Mouse (Mus musculus): ENCODE data around the gene Cd83. TPM values are rescaled to one million over a fixed set of nuclear protein-coding genes. Genes with fewer than 3 reads are reported as not detected.

Cd83 gene
- polyA plus RNA-seq (2012; rRNA removed): 12.1 and 14.2 TPM in 2 replicates
- 22.6 and 31.7 TPM in 2 replicates for polyA plus RNA-seq (2014; fragmentation: Nextera tagmentation; extraction: Ambion mirVana)

GRCm38 (mm10) chr13:43784725-43785711, at the start of gene Cd83:
Gene Cd83, plus strand, starts transcription at chr13:43784775.
- H3K36me3 ChIP-seq (ENCODE audit: control insufficient read depth, insufficient read depth, low read length): no peaks in the 10 kb centered on the region
- H3K27me3 ChIP-seq (ENCODE audit: control insufficient read depth, insufficient read depth, low read length): peaks cover 4% of the 10 kb centered on the region; the same call in 1 of the 2 replicates
- H3K4me3 ChIP-seq (replicated peaks; ENCODE audit: low read length): peak within 1 kb of the TSS; percentile 58
- TF ChIP-seq POLR2A (IDR thresholded peaks at IDR 0.05; ENCODE audit: borderline replicate concordance, extremely low read depth, insufficient read depth, insufficient read length): no peak
- 4% methylated on average over 60 of the region's 73 CpGs for WGBS
- H3K4me1 ChIP-seq (ENCODE audit: control insufficient read depth, insufficient read depth, low read length): peaks cover 29% of the 10 kb centered on the region
- DNase-seq (ENCODE audit: low spot score): no peak
- peak within 1 kb of the TSS; percentile 43; the same call in 1 of the 2 replicates for H3K27ac ChIP-seq (replicated peaks; ENCODE audit: low read depth, low read length)
- H3K9me3 ChIP-seq (ENCODE audit: control insufficient read depth, low read length): no peaks in the 10 kb centered on the region
- peak within 1 kb of the TSS; percentile 96 for H3K4me2 ChIP-seq (replicated peaks; ENCODE audit: low read depth, low read length, severe bottlenecking)
- peak within 1 kb of the TSS; percentile 75 for H3K9ac ChIP-seq (ENCODE audit: low read depth, low read length, severe bottlenecking)
- ATAC-seq (ENCODE audit: low FRiP score, low read depth): peak; percentile 54

- peak; percentile 93 for DNase-seq (ENCODE audit: low spot score)
- H3K9me3 ChIP-seq (ENCODE audit: control insufficient read depth, low read length): no peaks in the 10 kb centered on the region
- no peak overlapping the region for H3K4me2 ChIP-seq (replicated peaks; ENCODE audit: low read depth, low read length, severe bottlenecking)
- ATAC-seq (ENCODE audit: low FRiP score, low read depth): peak; percentile 86
- 25% methylated on average over 15 of the region's 15 CpGs for WGBS
- H3K27ac ChIP-seq (replicated peaks; ENCODE audit: low read depth, low read length): no peak overlapping the region
- no peaks in the 10 kb centered on the region for H3K36me3 ChIP-seq (ENCODE audit: control insufficient read depth, insufficient read depth, low read length)
- no peaks in the 10 kb centered on the region for H3K27me3 ChIP-seq (ENCODE audit: control insufficient read depth, insufficient read depth, low read length)
- no peak overlapping the region for H3K4me3 ChIP-seq (replicated peaks; ENCODE audit: low read length)
- no peak overlapping the region for H3K9ac ChIP-seq (ENCODE audit: low read depth, low read length, severe bottlenecking)
- no peak for TF ChIP-seq POLR2A (IDR thresholded peaks at IDR 0.05; ENCODE audit: borderline replicate concordance, extremely low read depth, insufficient read depth, insufficient read length)
- H3K4me1 ChIP-seq (ENCODE audit: control insufficient read depth, insufficient read depth, low read length): 0 out of 2 replicates have a peak, but pooled peaks cover 7% of the 10 kb centered on the region
Measured at GRCm38 (mm10) chr13:43739598-43740275, 44.8 kb upstream of the Cd83 start.

GRCm38 (mm10) chr13:43740276-43740608, 44.3 kb upstream of the Cd83 start:
- H3K36me3 ChIP-seq (ENCODE audit: control insufficient read depth, insufficient read depth, low read length): no peaks in the 10 kb centered on the region
- no peaks in the 10 kb centered on the region for H3K27me3 ChIP-seq (ENCODE audit: control insufficient read depth, insufficient read depth, low read length)
- no peaks in the 10 kb centered on the region for H3K9me3 ChIP-seq (ENCODE audit: control insufficient read depth, low read length)
- DNase-seq (ENCODE audit: low spot score) (no peak), ATAC-seq (ENCODE audit: low FRiP score, low read depth) (no peak)
- 77% methylated on average over 7 of the region's 7 CpGs for WGBS
- H3K4me3 ChIP-seq (replicated peaks; ENCODE audit: low read length): no peak overlapping the region
- H3K4me1 ChIP-seq (ENCODE audit: control insufficient read depth, insufficient read depth, low read length): 0 out of 2 replicates have a peak, but pooled peaks cover 7% of the 10 kb centered on the region
- H3K27ac ChIP-seq (replicated peaks; ENCODE audit: low read depth, low read length): no peak overlapping the region
- H3K9ac ChIP-seq (ENCODE audit: low read depth, low read length, severe bottlenecking): no peak overlapping the region
- TF ChIP-seq POLR2A (IDR thresholded peaks at IDR 0.05; ENCODE audit: borderline replicate concordance, extremely low read depth, insufficient read depth, insufficient read length): no peak
- no peak overlapping the region for H3K4me2 ChIP-seq (replicated peaks; ENCODE audit: low read depth, low read length, severe bottlenecking)

GRCm38 (mm10) chr13:43742677-43743076, 41.9 kb upstream of the Cd83 start:
- H3K4me2 ChIP-seq (replicated peaks; ENCODE audit: low read depth, low read length, severe bottlenecking): no peak overlapping the region
- DNase-seq (ENCODE audit: low spot score) (no peak), ATAC-seq (ENCODE audit: low FRiP score, low read depth) (no peak)
- H3K4me1 ChIP-seq (ENCODE audit: control insufficient read depth, insufficient read depth, low read length): 0 out of 2 replicates have a peak, but pooled peaks cover 7% of the 10 kb centered on the region
- H3K9ac ChIP-seq (ENCODE audit: low read depth, low read length, severe bottlenecking): no peak overlapping the region
- H3K27ac ChIP-seq (replicated peaks; ENCODE audit: low read depth, low read length): no peak overlapping the region
- H3K36me3 ChIP-seq (ENCODE audit: control insufficient read depth, insufficient read depth, low read length): no peaks in the 10 kb centered on the region
- no peaks in the 10 kb centered on the region for H3K27me3 ChIP-seq (ENCODE audit: control insufficient read depth, insufficient read depth, low read length)
- TF ChIP-seq POLR2A (IDR thresholded peaks at IDR 0.05; ENCODE audit: borderline replicate concordance, extremely low read depth, insufficient read depth, insufficient read length): no peak
- WGBS: 71% methylated on average over 3 of the region's 3 CpGs
- no peaks in the 10 kb centered on the region for H3K9me3 ChIP-seq (ENCODE audit: control insufficient read depth, low read length)
- H3K4me3 ChIP-seq (replicated peaks; ENCODE audit: low read length): no peak overlapping the region

GRCm38 (mm10) chr13:43744259-43744658, 40.3 kb upstream of the Cd83 start:
- WGBS: 93% methylated on average over 7 of the region's 7 CpGs
- no peaks in the 10 kb centered on the region for H3K9me3 ChIP-seq (ENCODE audit: control insufficient read depth, low read length)
- H3K4me3 ChIP-seq (replicated peaks; ENCODE audit: low read length): no peak overlapping the region
- no peak overlapping the region for H3K9ac ChIP-seq (ENCODE audit: low read depth, low read length, severe bottlenecking)
- no peak overlapping the region for H3K4me2 ChIP-seq (replicated peaks; ENCODE audit: low read depth, low read length, severe bottlenecking)
- H3K4me1 ChIP-seq (ENCODE audit: control insufficient read depth, insufficient read depth, low read length): 0 out of 2 replicates have a peak, but pooled peaks cover 7% of the 10 kb centered on the region
- H3K36me3 ChIP-seq (ENCODE audit: control insufficient read depth, insufficient read depth, low read length): no peaks in the 10 kb centered on the region
- ATAC-seq (ENCODE audit: low FRiP score, low read depth): no peak
- TF ChIP-seq POLR2A (IDR thresholded peaks at IDR 0.05; ENCODE audit: borderline replicate concordance, extremely low read depth, insufficient read depth, insufficient read length): no peak
- DNase-seq (ENCODE audit: low spot score): no peak
- no peak overlapping the region for H3K27ac ChIP-seq (replicated peaks; ENCODE audit: low read depth, low read length)
- H3K27me3 ChIP-seq (ENCODE audit: control insufficient read depth, insufficient read depth, low read length): no peaks in the 10 kb centered on the region

Data from limb, embryonic 14.5 days (tissue).